Mouse (Mus musculus) CH12.LX (cell line): Measurements from ENCODE around the gene 4933424G06Rik.
A peak's percentile ranks its signal among the peaks of the same experiment; 100 is the strongest.

ENCODE experiments used
- CTCF ChIP-seq, 2 experiments: IDR thresholded peaks in 1 of 2; conservative IDR thresholded peaks in 1 of 2; 2 replicates each; pipeline ENCODE4 v1.5.1; 2011 to 2012; ENCODE audit warnings: low read depth in 2 of 2, low read length in 2 of 2, improper control_type of control experiment in 1 of 2, inconsistent platforms in 1 of 2, mild to moderate bottlenecking in 1 of 2, moderate library complexity in 1 of 2
- EP300 ChIP-seq: IDR thresholded peaks from 2 replicates; pipeline ENCODE4 v1.6.1; 2011; ENCODE audit warnings: low read length, improper control_type of control experiment
- ETS1 ChIP-seq: conservative IDR thresholded peaks from 2 replicates; pipeline ENCODE4 v1.6.1; 2012; ENCODE audit warnings: low read depth, mild to moderate bottlenecking, inconsistent platforms, low read length, improper control_type of control experiment, moderate library complexity
- MAFK ChIP-seq: IDR thresholded peaks from 2 replicates; pipeline ENCODE4 v1.6.1; 2011; ENCODE audit warnings: low read length, improper control_type of control experiment; ENCODE audit not compliant: insufficient replicate concordance
- MAX ChIP-seq: IDR thresholded peaks from 2 replicates; pipeline ENCODE4 v1.6.1; 2011; ENCODE audit warnings: low read length, improper control_type of control experiment
- NELFE ChIP-seq: IDR thresholded peaks from 2 replicates; pipeline ENCODE4 v1.6.1; 2011; ENCODE audit warnings: low read depth, low read length, improper control_type of control experiment
- POLR2A ChIP-seq: IDR thresholded peaks from 2 replicates; pipeline ENCODE4 v1.6.1; 2011; ENCODE audit warnings: low read depth, mild to moderate bottlenecking, improper control_type of control experiment, low read length
- RCOR1 ChIP-seq: conservative IDR thresholded peaks from 2 replicates; pipeline ENCODE4 v1.6.1; 2012; ENCODE audit warnings: low read depth, mild to moderate bottlenecking, inconsistent platforms, low read length, improper control_type of control experiment
- SIN3A ChIP-seq: IDR thresholded peaks from 2 replicates; pipeline ENCODE4 v1.6.1; 2012; ENCODE audit warnings: low read length, improper control_type of control experiment, inconsistent platforms
- UBTF ChIP-seq: IDR thresholded peaks from 2 replicates; pipeline ENCODE4 v1.6.1; 2012; ENCODE audit warnings: low read depth, mild to moderate bottlenecking, inconsistent platforms, low read length, improper control_type of control experiment, moderate library complexity

DNA sequence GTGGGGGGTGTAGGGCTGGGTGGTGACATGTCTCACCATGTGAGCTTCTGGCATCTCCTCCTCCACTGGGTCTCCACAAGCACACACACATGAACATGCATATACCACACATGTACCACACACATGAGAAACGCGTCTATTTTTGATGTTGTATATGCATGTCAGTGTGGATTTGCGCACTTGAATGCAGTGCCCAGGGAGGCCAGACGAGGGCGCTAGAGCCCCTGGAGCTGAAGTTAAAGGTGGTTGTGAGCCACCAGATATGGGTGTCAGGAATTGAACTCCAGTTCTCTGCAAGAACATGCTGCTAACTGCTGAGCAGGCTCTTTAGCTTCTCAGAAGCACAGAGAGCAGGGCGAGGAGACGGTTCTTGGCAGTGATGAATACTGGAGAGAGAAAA is 76.4 kb downstream of the 4933424G06Rik start:
- TF ChIP-seq EP300: no peak
- peak; percentile 29 to 40; a peak in 3 of 4 replicates for TF ChIP-seq CTCF (conservative IDR thresholded peaks at IDR 0.05 in 1 of 2, IDR thresholded peaks at IDR 0.05 in 1 of 2; ENCODE audit: low read depth in 2 of 2, low read length in 2 of 2)
- TF ChIP-seq NELFE: no peak
- TF ChIP-seq POLR2A: no peak
- no peak for TF ChIP-seq MAFK
- no peak for TF ChIP-seq ETS1
- no peak for TF ChIP-seq MAX
- no peak for TF ChIP-seq RCOR1
- no peak for TF ChIP-seq SIN3A
- no peak for TF ChIP-seq UBTF
